12 mouse cellular contexts compared by ENCODE assay signal in genomic region chr13:46523235-46523634, GRCm38 (mm10). TPM values are rescaled to one million over a fixed set of nuclear protein-coding genes. Genes with fewer than 3 reads are reported as not detected.
DNase-seq lines count a peak whose midpoint lies in the region; ATAC-seq and TF ChIP-seq lines count a peak whose summit lies in the region.
"Had no signal": no experiment of that assay in that cellular context is flagged by ENCODE, and none has a peak within 500 bp of the region (broad histone marks: within the 10 kb centered on the region; RNA-seq: fewer than 3 reads in every experiment).

No protein-coding gene starts in this region.

- H3K9ac ChIP-seq in forebrain, embryonic 15.5 days (replicated peaks): no peak overlapping the region
- no peak overlapping the region for H3K9ac ChIP-seq in forebrain, embryonic 11.5 days (ENCODE audit: low read length)
- no peak overlapping the region for H3K9ac ChIP-seq in lung, postnatal 0 days (replicated peaks; ENCODE audit: low read depth)
- H3K9ac ChIP-seq in stomach, postnatal 0 days (ENCODE audit: low read length): no peak overlapping the region
- H3K9ac ChIP-seq: liver, postnatal 0 days had no signal

- TF ChIP-seq CTCF in lung, postnatal 0 days (IDR thresholded peaks at IDR 0.05): no peak
- TF ChIP-seq CTCF in stomach, postnatal 0 days (IDR thresholded peaks at IDR 0.05; ENCODE audit: low read depth): no peak

- H3K4me1 ChIP-seq in forebrain, embryonic 15.5 days: peaks cover 16% of the 10 kb centered on the region
- H3K4me1 ChIP-seq in forebrain, embryonic 11.5 days (replicated peaks; ENCODE audit: control insufficient read depth, insufficient read depth, low read length): no peaks in the 10 kb centered on the region
- no peaks in the 10 kb centered on the region; the same call in 1 of the 2 replicates for H3K4me1 ChIP-seq in lung, postnatal 0 days (ENCODE audit: insufficient read depth, low read depth, low read length)
- no peaks in the 10 kb centered on the region for H3K4me1 ChIP-seq in stomach, postnatal 0 days (replicated peaks; ENCODE audit: control insufficient read depth, insufficient read depth)

- no peaks in the 10 kb centered on the region for H3K9me3 ChIP-seq in forebrain, embryonic 15.5 days
- no peaks in the 10 kb centered on the region for H3K9me3 ChIP-seq in forebrain, embryonic 11.5 days (ENCODE audit: control insufficient read depth, low read length)
- no peaks in the 10 kb centered on the region for H3K9me3 ChIP-seq in lung, postnatal 0 days (ENCODE audit: low read length)
- no peaks in the 10 kb centered on the region for H3K9me3 ChIP-seq in stomach, postnatal 0 days (ENCODE audit: control insufficient read depth, low read length)
- H3K9me3 ChIP-seq: midbrain, embryonic 10.5 days had no signal

- no peaks in the 10 kb centered on the region for H3K36me3 ChIP-seq in forebrain, embryonic 15.5 days
- H3K36me3 ChIP-seq in forebrain, embryonic 11.5 days (ENCODE audit: control insufficient read depth, insufficient read depth, low read length): no peaks in the 10 kb centered on the region
- no peaks in the 10 kb centered on the region for H3K36me3 ChIP-seq in lung, postnatal 0 days (ENCODE audit: insufficient read depth, low read length)
- no peaks in the 10 kb centered on the region for H3K36me3 ChIP-seq in stomach, postnatal 0 days (ENCODE audit: control insufficient read depth, insufficient read depth, low read length)

- TF ChIP-seq EP300 in lung, postnatal 0 days (IDR thresholded peaks at IDR 0.05): no peak
- TF ChIP-seq EP300 in stomach, postnatal 0 days (optimal IDR thresholded peaks at IDR 0.05): no peak

- H3K4me3 ChIP-seq in forebrain, embryonic 15.5 days: no peak overlapping the region
- no peak overlapping the region for H3K4me3 ChIP-seq in forebrain, embryonic 11.5 days (ENCODE audit: low read depth, low read length)
- no peak overlapping the region for H3K4me3 ChIP-seq in lung, postnatal 0 days (ENCODE audit: low read depth, low read length)
- H3K4me3 ChIP-seq in stomach, postnatal 0 days (ENCODE audit: low read depth, low read length): no peak overlapping the region
- H3K4me3 ChIP-seq: midbrain, embryonic 10.5 days had no signal

- H3K4me2 ChIP-seq in forebrain, embryonic 15.5 days (replicated peaks): no peak overlapping the region
- H3K4me2 ChIP-seq in forebrain, embryonic 11.5 days (ENCODE audit: low read depth, low read length, severe bottlenecking): no peak overlapping the region
- no peak overlapping the region for H3K4me2 ChIP-seq in lung, postnatal 0 days (replicated peaks; ENCODE audit: low read depth, low read length)
- H3K4me2 ChIP-seq in stomach, postnatal 0 days (replicated peaks; ENCODE audit: low read depth): no peak overlapping the region

- no peaks in the 10 kb centered on the region for H3K27me3 ChIP-seq in forebrain, embryonic 15.5 days
- no peaks in the 10 kb centered on the region for H3K27me3 ChIP-seq in forebrain, embryonic 11.5 days (ENCODE audit: control insufficient read depth, insufficient read depth, low read length)
- no peaks in the 10 kb centered on the region for H3K27me3 ChIP-seq in lung, postnatal 0 days (replicated peaks; ENCODE audit: insufficient read depth, low read length)
- no peaks in the 10 kb centered on the region for H3K27me3 ChIP-seq in stomach, postnatal 0 days (ENCODE audit: control insufficient read depth, insufficient read depth, low read length)

- peak overlapping the region; percentile 51 for H3K27ac ChIP-seq in forebrain, embryonic 15.5 days (replicated peaks)
- H3K27ac ChIP-seq in forebrain, embryonic 11.5 days (ENCODE audit: low read depth, low read length): no peak overlapping the region
- peak overlapping the region; percentile 43; the same call in 1 of the 2 replicates for H3K27ac ChIP-seq in lung, postnatal 0 days (ENCODE audit: low read length)
- 0 out of 2 replicates have a peak overlapping the region, but pooled peaks have one; percentile 13 for H3K27ac ChIP-seq in stomach, postnatal 0 days (replicated peaks)
- H3K27ac ChIP-seq: midbrain, embryonic 10.5 days had no signal

- WGBS in forebrain, embryonic 15.5 days: 49% methylated on average over 5 of the region's 5 CpGs
- WGBS in forebrain, embryonic 11.5 days: 73% methylated on average over 5 of the region's 5 CpGs
- whole genome bisulfite sequencing in lung, postnatal 0 days: 22% methylated on average over 5 of the region's 5 CpGs
- WGBS in stomach, postnatal 0 days: 30% methylated on average over 5 of the region's 5 CpGs

- peak; percentile 51; the same call in 1 of the 2 replicates for ATAC-seq in forebrain, embryonic 15.5 days (replicated peaks)
- ATAC-seq in forebrain, embryonic 11.5 days (replicated peaks; ENCODE audit: low FRiP score): no peak
- ATAC-seq in lung, postnatal 0 days: peak; percentile 77
- ATAC-seq in stomach, postnatal 0 days (ENCODE audit: low FRiP score, low TSS enrichment): no peak
- ATAC-seq in erythroid progenitor cell, adult 5-6 weeks (replicated peaks; ENCODE audit: low FRiP score, poor library complexity, severe bottlenecking): no peak
- ATAC-seq: liver, postnatal 0 days had no signal

- no peak for DNase-seq in forebrain, embryonic 11.5 days (ENCODE audit: low spot score)
- peak; percentile 8 for DNase-seq in lung, postnatal 0 days (ENCODE audit: low spot score)
- no peak for DNase-seq in lung, postnatal 10 days
- DNase-seq in heart, adult 9 months (ENCODE audit: low spot score in 2 of 2): peak; percentile 25 to 55
- no peak for DNase-seq in stomach, postnatal 0 days (ENCODE audit: low spot score)
- no peak for DNase-seq in thymus, postnatal 10 days (ENCODE audit: low spot score in 2 of 2)
- DNase-seq: kidney, adult 2 months; liver, postnatal 0 days; thymus, adult 2 months had no signal

RNA-seq across cellular contexts. Expression of gene Cap2, which starts 21.6 kb away (rescaled TPM):
- 13.9 and 16.8 TPM in 2 replicates for polyA plus RNA-seq in forebrain, embryonic 15.5 days (2015; fragmentation: Nextera tagmentation; extraction: Ambion mirVana)
- 6.4 and 8.3 TPM in 2 replicates for polyA plus RNA-seq in forebrain, embryonic 11.5 days (2014; fragmentation: Nextera tagmentation; extraction: Ambion mirVana)
- polyA plus RNA-seq in lung, postnatal 0 days (2015; fragmentation: Nextera tagmentation; extraction: Ambion mirVana): 5.3 and 5.8 TPM in 2 replicates
- 5.6 and 6.6 TPM in 2 replicates for polyA plus RNA-seq in stomach, postnatal 0 days (2015; fragmentation: Nextera tagmentation; extraction: Ambion mirVana)
- total RNA-seq in erythroid progenitor cell, adult 5-6 weeks (2015; ENCODE audit: low replicate concordance): not detected in 2 replicates
- 2.3 TPM in 1 of 2 replicates, not detected in the other for total RNA-seq in erythroid progenitor cell, adult 5-6 weeks (2017; ENCODE audit: low replicate concordance)

Comparison
In these comparisons a context has a peak if more than half of its experiments do, and no peak if none do; other contexts are left out.
1. ATAC-seq: peak in forebrain, embryonic 15.5 days (single experiment) and lung, postnatal 0 days (single experiment); none in forebrain, embryonic 11.5 days (single experiment), stomach, postnatal 0 days (single experiment) and erythroid progenitor cell, adult 5-6 weeks (single experiment).
2. DNase-seq: peak in lung, postnatal 0 days (single experiment) and heart, adult 9 months (2 of 2); none in forebrain, embryonic 11.5 days (single experiment), lung, postnatal 10 days (single experiment), stomach, postnatal 0 days (single experiment) and thymus, postnatal 10 days (0 of 2).